Mouse (Mus musculus) neural tube, embryonic 14.5 days (tissue): Measurements from ENCODE around the gene Tmem165. TPM values are rescaled to one million over a fixed set of nuclear protein-coding genes. Genes with fewer than 3 reads are reported as not detected.

Experiments
- ATAC-seq: fragments of 200-750 bp; cut with Nextera tagmentation; 2 replicates; pipeline ENCODE4 v1.8.0; 2017; ENCODE audit warnings: low read depth, mild to moderate bottlenecking, moderate TSS enrichment, moderate library complexity
- H3K27ac ChIP-seq: fragments of 300-500 bp; sonication (generic); 2 replicates; pipeline ENCODE4 v1.5.1; 2014; ENCODE audit warnings: low read depth, mild to moderate bottlenecking, control low read depth, low read length, moderate library complexity, mixed read lengths
- H3K27me3 ChIP-seq: fragments of 300-500 bp; sonication (generic); 2 replicates; pipeline ENCODE4 v1.6.1; 2014; ENCODE audit warnings: low read length; ENCODE audit not compliant: control insufficient read depth, insufficient read depth
- H3K36me3 ChIP-seq: fragments of 300-500 bp; sonication (generic); 2 replicates; pipeline ENCODE4 v1.6.1; 2014; ENCODE audit warnings: low read length, mixed read lengths; ENCODE audit not compliant: control insufficient read depth, insufficient read depth
- H3K4me1 ChIP-seq: fragments of 300-500 bp; sonication (generic); 2 replicates; pipeline ENCODE4 v1.6.1; 2014; ENCODE audit warnings: low read length; ENCODE audit not compliant: control insufficient read depth, insufficient read depth
- H3K4me2 ChIP-seq: fragments of 300-500 bp; sonication (generic); 2 replicates; pipeline ENCODE4 v1.6.1; 2014; ENCODE audit warnings: mild to moderate bottlenecking, low read depth, low read length, control low read depth
- H3K4me3 ChIP-seq: fragments of 300-500 bp; sonication (generic); 2 replicates; pipeline ENCODE4 v1.5.1; 2014; ENCODE audit warnings: low read depth, low read length, control low read depth, mixed read lengths
- H3K9ac ChIP-seq: fragments of 300-500 bp; sonication (generic); replicated peaks from 2 replicates; pipeline ENCODE4 v1.6.1; 2014; ENCODE audit warnings: low read depth, mild to moderate bottlenecking, control low read depth, low read length, mixed read lengths
- H3K9me3 ChIP-seq: fragments of 300-500 bp; sonication (generic); 2 replicates; pipeline ENCODE4 v1.6.1; 2016; ENCODE audit warnings: low read length; ENCODE audit not compliant: control insufficient read depth
- WGBS: fragments of 180-500 bp; shearing (Covaris S2); extraction: QIAGEN DNeasy Blood & Tissue Kit; methylation state at CpG from one replicate; pipeline ENCODE4 v1.1.7; 2014; 5-methylcytosine and 5-hydroxymethylcytosine counted together
- polyA plus RNA-seq: library from polyadenylated mRNA; unstranded; fragments of >200 nt; fragmentation: Nextera tagmentation; extraction: Ambion mirVana; gene quantifications from 2 replicates; pipeline ENCODE4 v1.2.1, GENCODE M21; 2014

The Tmem165 gene
- polyA plus RNA-seq, 1 experiment from 2014 or later: 54.0 TPM

DNA sequence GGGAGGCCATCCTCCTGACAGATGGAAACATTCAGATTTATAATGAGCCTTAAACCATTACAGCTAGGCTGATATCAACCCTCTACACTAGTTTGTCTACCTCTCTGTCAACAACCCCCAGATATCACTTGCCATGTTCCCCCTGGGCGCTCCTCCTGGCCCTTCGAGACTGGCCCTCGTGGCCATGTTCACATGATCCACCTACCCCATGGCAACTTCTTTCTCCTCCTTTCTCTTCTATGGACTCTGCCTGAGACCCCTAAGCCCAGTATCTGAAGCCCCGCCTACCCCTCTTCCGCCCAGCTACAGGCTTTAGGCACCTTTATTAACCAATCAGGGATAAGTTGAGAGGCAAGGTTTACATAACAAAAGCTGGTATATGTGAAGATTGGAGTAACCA lies 3.9 kb upstream of the Tmem165 start:
- no peak overlapping the region for H3K9ac ChIP-seq
- H3K27ac ChIP-seq: no peak overlapping the region
- ATAC-seq: no peak
- H3K4me2 ChIP-seq: no peak overlapping the region
- peaks cover 1% of the 10 kb centered on the region; the same call in 1 of the 2 replicates for H3K4me1 ChIP-seq
- no peak overlapping the region for H3K4me3 ChIP-seq
- 88% methylated on average over 5 of the region's 5 CpGs for WGBS
- H3K27me3 ChIP-seq: no peaks in the 10 kb centered on the region
- no peaks in the 10 kb centered on the region for H3K36me3 ChIP-seq
- no peaks in the 10 kb centered on the region for H3K9me3 ChIP-seq

DNA sequence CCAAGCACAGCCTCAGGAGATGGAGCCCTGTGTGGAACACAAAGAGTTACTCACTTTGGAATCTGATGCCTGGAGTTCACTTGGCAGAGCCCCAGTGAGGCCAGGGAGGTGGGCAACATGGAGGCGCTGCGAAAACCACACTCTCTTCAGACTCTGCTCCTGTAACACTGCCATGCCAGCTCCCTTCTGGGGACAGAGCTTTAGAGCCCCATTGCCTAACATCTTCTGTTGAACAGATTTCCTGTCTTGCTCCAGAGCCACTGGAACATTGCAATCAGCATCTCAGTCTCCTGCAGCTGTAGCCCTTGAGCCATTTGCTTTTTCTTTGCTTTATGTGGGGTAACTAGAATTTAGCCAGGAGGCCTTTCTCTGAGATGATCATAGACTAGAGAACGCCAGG lies 1.4 kb upstream of the Tmem165 start:
- 58% methylated on average over 3 of the region's 3 CpGs for WGBS
- Histone ChIP-seq H3K9me3 (no peaks in the 10 kb centered on the region), H3K27me3 (no peaks in the 10 kb centered on the region)

DNA sequence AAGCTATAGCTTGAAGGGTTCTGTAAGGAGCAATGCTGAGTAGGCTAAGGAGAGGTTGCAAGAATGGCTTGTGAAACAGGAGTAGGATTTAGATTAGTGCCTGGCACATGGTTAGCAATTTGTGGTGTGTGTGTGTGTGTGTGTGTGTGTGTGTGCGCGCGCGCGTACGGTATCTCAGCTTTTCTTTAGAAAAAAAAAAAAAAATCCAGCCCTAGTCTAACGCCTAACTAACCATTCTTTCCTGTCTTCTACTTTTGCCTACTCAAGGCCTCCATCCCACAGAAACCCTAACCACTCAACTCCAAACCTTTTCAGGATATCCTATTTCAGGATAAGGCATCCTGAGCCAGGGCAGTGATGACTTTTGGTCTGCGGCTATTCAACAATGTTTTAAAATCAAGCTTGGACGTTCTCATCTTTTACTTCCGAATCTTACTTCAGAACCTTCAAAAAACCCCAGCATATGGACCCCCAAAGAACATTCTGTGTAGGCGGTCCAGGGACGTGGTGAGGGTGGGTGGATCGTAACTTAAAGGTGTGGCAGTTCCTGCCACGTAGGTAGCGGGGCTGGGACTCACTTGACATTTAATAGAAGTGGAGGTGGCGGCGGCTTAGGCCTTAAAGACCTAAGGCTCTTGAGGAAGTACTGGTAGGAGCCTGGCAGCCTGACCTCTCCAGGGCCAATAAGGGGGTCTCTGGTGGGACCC lies 484 bp upstream of the Tmem165 start:
- H3K4me1 ChIP-seq: peaks cover 13% of the 10 kb centered on the region
- peak overlapping the region; percentile 93 for H3K4me3 ChIP-seq
- 41% methylated on average over 17 of the region's 17 CpGs for WGBS
- H3K27me3 ChIP-seq: no peaks in the 10 kb centered on the region
- peak overlapping the region; percentile 73 for H3K4me2 ChIP-seq
- peak overlapping the region; percentile 90 for H3K9ac ChIP-seq
- H3K9me3 ChIP-seq: no peaks in the 10 kb centered on the region
- no peaks in the 10 kb centered on the region for H3K36me3 ChIP-seq
- ATAC-seq: no peak
- peak overlapping the region; percentile 95; the same call in 1 of the 2 replicates for H3K27ac ChIP-seq

More for the DNA sequence above, 1.4 kb upstream of the Tmem165 start:
- Histone ChIP-seq H3K9ac (no peak overlapping the region), H3K36me3 (no peaks in the 10 kb centered on the region), H3K27ac (no peak overlapping the region), H3K4me3 (no peak overlapping the region), H3K4me2 (no peak overlapping the region), H3K4me1 (peaks cover 13% of the 10 kb centered on the region)
- no peak for ATAC-seq

DNA sequence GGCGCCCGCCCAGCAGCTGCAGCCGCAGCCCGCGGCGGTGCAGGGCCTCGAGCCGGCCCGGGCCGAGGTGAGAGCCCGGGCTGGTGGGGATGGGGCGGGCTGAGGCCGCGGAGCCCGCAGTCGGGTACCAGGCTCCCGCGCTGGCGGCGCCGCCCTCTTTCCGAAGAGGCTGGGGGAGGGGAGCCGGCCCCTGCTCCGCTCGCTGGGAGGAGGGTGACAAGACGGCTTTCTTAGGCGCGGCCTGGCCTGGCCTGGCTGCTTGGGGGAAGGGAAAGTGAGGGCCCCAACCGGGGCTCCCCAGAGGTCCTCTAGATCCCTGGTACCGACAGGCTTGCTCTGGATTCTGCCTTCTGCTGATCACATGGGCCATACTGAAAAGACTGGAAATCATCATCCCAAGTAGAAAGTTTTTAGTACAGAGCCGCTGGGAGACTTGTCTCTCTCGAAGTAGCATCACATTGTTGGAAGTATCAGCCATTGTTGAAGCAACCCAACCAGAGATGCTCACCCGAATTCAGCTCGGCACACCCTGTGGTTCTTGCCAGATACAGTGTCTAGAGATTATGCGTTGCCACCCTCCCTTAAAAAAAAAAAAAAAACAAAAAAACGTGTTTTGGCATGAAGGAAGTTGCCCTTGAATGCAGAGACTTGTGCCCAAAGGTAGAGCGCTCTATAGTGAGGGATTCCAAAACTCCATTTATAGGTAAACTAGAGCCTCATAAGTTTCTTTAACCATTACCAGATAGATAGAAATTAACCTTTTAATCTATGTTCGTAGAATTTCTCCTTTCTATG lies 803 bp downstream of the Tmem165 start:
- Histone ChIP-seq H3K27ac (peak overlapping the region; percentile 95), H3K4me2 (peak overlapping the region; percentile 73), H3K36me3 (no peaks in the 10 kb centered on the region), H3K9me3 (no peaks in the 10 kb centered on the region), H3K9ac (peak overlapping the region; percentile 90), H3K4me1 (peaks cover 13% of the 10 kb centered on the region), H3K27me3 (no peaks in the 10 kb centered on the region), H3K4me3 (peak overlapping the region; percentile 93)
- ATAC-seq: peak; percentile 90
- WGBS: 4% methylated on average over 38 of the region's 38 CpGs

DNA sequence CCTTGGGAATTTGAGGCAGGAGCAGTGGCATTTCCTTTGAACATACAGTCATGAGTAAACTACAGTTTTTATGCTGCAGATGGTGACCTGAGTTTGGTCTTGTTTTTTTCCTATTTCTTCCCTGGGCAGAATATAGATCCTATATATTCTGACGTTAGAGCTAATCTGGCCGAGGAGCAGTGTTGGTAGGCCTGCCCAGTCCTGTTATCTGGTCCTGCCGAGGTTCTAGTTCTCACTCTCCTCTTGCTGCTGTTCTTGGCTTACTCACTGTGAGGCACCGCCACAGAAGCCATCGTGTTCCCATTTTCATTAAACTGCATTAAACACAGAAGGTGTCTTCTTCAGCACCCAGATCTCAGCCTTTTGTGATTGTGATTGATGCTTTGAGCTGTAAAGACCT lies 4.2 kb downstream of the Tmem165 start:
- no peak for ATAC-seq
- 83% methylated on average over 5 of the region's 5 CpGs for WGBS
- Histone ChIP-seq H3K9me3 (no peaks in the 10 kb centered on the region), H3K27ac (no peak overlapping the region), H3K9ac (no peak overlapping the region), H3K4me1 (peaks cover 13% of the 10 kb centered on the region), H3K4me3 (no peak overlapping the region), H3K36me3 (no peaks in the 10 kb centered on the region), H3K27me3 (no peaks in the 10 kb centered on the region), H3K4me2 (no peak overlapping the region)

DNA sequence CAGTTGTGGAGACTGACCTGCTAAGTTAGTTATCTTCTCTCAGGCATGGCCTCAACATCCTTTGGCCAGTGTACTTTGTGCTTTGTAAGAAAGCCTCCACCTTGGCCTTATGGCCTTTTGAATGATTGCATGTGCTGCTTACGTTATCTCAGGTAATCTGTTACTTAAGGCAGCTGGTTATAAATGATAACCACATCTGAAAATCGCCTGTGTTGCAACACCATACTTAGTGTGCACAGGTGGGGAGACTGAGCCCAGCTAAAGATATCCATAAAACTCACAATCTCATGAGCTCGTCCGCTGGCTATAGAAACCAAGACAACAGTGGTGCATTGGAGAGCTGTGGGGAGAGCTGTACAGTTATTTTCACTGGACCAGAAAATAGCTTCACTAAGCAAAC lies 6.9 kb downstream of the Tmem165 start:
- Histone ChIP-seq H3K9ac (no peak overlapping the region), H3K4me2 (no peak overlapping the region), H3K36me3 (no peaks in the 10 kb centered on the region), H3K9me3 (no peaks in the 10 kb centered on the region), H3K27ac (no peak overlapping the region), H3K4me1 (peaks cover 3% of the 10 kb centered on the region; the same call in 1 of the 2 replicates), H3K27me3 (no peaks in the 10 kb centered on the region), H3K4me3 (no peak overlapping the region)
- ATAC-seq: no peak
- WGBS: 90% methylated on average over 4 of the region's 4 CpGs

DNA sequence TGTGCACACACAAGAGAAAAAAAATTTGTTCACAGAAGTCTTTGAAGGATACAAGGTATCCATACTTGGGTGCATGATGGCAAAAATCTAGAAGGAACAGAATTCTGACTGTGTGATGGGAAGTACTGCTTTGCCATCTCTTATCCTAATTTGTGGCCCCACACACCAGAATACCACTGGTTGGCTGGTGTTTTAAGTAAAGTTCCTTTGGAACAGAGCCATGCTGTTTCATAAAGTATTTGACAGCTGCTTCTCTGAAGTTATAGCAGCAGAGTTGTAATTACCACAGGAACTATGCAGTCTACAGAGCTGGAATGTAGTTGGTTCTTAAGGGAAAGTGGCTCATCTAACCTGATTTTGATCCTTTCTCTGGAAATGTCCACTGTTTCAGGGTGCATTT lies 9.4 kb downstream of the Tmem165 start:
- no peak overlapping the region for H3K4me3 ChIP-seq
- no peak overlapping the region for H3K9ac ChIP-seq
- H3K36me3 ChIP-seq: no peaks in the 10 kb centered on the region
- H3K9me3 ChIP-seq: no peaks in the 10 kb centered on the region
- ATAC-seq: no peak
- no peaks in the 10 kb centered on the region for H3K27me3 ChIP-seq
- H3K27ac ChIP-seq: no peak overlapping the region
- no peaks in the 10 kb centered on the region for H3K4me1 ChIP-seq
- no peak overlapping the region for H3K4me2 ChIP-seq

DNA sequence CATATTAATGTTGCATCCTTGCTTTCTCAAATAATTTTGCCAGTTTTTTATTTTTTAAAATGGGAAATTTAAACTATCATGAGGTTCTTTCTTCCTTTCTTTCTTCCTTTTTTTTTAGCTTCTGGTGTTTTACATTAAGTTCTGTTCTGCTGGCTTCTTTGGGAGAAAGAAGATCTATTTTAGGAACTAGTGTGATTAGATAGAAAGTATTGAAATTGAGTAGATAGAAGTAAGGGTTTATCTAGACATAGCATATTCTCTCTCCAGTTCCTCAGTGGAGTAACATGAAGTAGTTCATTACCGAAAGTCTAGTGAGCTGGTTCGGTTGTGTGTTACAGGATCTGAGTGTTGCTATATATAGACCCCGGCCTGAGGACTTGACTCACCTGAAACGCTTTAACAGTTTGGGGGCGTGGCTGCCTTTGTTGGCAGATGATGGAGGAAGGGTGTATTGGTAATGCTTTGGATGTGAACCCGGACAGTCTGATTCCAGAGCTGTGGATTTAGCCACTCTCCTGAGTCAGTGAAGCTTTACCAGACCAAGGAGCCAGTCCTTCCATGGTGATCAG lies 10.8 kb downstream of the Tmem165 start:
- no peaks in the 10 kb centered on the region for H3K36me3 ChIP-seq
- no peak overlapping the region for H3K27ac ChIP-seq
- H3K9ac ChIP-seq: no peak overlapping the region
- ATAC-seq: no peak
- WGBS: 96% methylated on average over 6 of the region's 6 CpGs
- no peak overlapping the region for H3K4me3 ChIP-seq
- H3K4me2 ChIP-seq: no peak overlapping the region
- H3K9me3 ChIP-seq: no peaks in the 10 kb centered on the region
- H3K4me1 ChIP-seq: no peaks in the 10 kb centered on the region
- no peaks in the 10 kb centered on the region for H3K27me3 ChIP-seq

DNA sequence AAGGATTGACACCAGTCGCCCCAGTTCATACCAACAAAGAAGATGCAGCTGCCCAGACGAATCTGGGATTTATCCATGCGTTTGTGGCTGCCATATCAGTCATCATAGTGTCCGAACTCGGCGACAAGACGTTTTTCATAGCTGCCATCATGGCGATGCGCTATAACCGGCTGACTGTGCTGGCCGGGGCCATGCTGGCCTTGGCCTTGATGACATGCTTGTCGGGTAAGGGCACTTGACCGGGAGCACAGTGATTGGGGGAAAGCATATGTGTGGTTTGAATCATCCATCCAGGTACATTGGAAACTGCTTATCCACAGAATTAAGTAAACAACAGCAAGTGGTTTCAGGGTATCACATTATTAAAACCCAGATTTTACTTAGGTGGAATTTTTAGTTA lies 15.7 kb downstream of the Tmem165 start:
- no peak for ATAC-seq
- Histone ChIP-seq H3K27me3 (no peaks in the 10 kb centered on the region), H3K4me3 (no peak overlapping the region), H3K27ac (no peak overlapping the region), H3K4me2 (no peak overlapping the region), H3K9ac (no peak overlapping the region), H3K36me3 (peaks cover 6% of the 10 kb centered on the region), H3K4me1 (no peaks in the 10 kb centered on the region), H3K9me3 (no peaks in the 10 kb centered on the region)
- 88% methylated on average over 13 of the region's 13 CpGs for WGBS
